Mouse (Mus musculus) embryo, embryonic 10 days (tissue): ENCODE measurements at regions not wholly inside any gene's neighbourhood (a gene's known extent, or its start where the extent isn't known, plus 50 kb on each side); places are given as distances from the start of the nearest gene placed in this dataset.
A peak's percentile ranks its signal among the peaks of the same experiment; 100 is the strongest.

Experiments used
- DNase-seq: peaks from one replicate; pipeline ENCODE4 v3.0.0-alpha.2; 2015; ENCODE audit warnings: low spot score

DNA sequence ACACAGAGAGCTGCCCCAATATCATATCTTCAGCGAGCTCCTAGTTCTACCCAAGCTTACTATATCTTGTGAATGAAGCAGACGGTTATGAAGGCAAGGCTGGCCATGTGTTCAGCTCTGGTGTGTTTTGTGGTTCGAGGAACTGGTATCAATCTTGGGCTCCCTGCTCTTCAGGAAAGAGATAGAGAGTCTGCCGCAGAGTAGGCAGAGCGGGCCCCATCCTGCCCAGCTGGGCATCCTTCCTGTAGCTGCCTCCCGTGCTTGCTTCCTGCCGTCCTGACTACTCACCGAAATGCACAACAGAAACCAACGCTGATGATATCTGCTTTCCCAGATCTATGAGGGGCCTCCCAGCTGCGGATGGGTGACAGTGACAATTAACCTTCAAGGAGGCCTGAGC is 60.3 kb downstream of the Snrpe start:
- DNase-seq: no peak

GRCm38 (mm10) chr1:133548971-133549370 is 61.1 kb downstream of the Snrpe start:
- DNase-seq: no peak

- no peak for DNase-seq
These were observed 62.5 kb downstream of the Snrpe start for GRCm38 (mm10) chr1:133547541-133547940.

DNA sequence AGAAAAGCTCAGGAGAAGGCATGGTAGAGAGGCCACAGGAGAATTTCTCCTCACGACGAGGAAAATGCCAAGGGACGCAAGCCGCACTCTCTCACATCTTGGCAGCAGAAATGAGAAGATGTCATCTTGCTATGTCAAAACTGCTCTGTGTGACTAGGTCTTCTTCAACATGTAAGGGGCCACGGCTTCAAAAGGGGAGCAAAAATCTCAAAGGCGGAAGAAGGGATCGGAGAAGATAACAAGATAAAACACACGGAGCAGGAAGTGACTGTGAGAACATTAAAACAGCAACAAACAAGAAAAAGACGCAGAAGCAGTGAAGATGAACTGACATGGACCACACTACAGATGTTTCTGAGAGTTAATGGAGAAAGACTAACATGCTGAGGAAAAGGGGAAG is 65.1 kb downstream of the Snrpe start:
- DNase-seq: no peak

DNA sequence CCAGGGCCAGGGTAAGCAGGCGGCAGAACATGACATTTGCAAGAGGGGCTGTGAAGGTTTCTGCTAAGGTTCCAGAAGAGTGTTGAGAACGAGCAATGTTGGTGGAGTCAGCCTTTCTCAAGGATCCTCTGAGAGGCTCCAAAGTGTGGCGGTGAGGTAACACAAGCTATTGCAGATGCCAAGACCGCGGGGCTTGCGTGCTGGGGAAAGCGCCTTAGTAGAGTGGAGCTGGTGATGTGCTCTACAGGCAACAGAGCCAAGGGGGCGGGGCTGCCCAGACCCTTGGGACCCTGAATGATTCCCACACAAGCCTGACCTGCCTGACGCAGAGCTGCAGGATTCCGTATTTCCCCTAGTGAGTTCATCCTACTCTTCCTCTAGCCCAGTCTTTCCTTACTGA is 66.3 kb downstream of the Snrpe start:
- no peak for DNase-seq

DNA sequence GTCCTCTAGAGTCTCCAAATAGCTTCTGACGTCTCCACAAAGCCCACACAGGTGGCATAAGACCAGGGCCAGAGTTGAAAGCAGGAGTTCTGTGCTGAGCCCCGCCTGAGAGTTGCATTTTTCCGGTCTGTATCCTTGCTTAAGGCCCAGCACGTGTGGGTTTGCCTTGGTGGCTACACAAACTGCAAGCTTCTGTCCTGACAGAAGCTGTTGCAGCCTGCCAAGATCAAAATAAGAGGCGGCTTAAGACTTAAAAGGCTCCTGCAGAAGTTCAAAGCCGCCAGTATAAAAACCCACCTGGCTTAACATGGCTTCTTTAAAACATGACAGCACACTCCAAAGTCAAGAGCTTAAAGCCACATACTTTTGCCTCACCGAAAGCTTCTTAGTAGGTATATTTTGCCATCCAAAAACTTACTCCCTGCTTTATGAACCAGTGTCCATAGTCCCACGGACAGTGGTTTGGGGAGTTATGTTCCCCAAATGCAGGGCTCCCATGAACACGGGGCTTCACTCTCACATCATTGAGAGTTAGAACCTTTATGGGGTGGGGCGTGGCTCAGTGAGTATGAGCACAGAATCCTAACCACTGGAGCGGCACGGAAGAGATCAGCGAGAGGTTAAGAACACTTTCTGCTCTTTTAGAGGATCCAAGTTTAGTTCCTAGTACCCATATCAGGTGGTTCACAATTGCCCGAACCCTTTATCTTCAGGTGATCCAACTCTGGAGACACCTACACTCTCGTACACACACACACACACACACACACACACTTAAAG is 67.9 kb downstream of the Snrpe start:
- DNase-seq: no peak

DNA sequence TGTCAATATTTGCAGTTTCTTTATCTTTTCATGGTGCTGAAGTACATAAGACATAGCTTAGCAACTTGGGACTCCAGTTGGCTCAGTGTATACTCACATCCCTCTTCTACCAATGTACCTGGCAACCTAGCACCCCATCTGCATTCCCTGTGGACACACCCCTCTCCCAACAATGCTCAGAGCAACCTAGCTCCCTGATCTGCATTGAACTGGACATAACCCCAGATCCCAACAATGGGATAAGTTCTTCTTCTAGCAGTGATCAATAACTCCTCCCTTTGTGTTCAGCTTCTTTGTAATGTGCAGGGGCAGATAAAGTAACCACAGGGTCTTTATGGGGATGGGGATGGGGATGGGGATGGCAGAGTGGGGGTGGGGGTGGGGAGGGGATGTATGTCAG is 79.4 kb downstream of the Snrpe start:
- no peak for DNase-seq

GRCm38 (mm10) chr1:133529817-133530216 is 80.3 kb downstream of the Snrpe start:
- DNase-seq: no peak

DNA sequence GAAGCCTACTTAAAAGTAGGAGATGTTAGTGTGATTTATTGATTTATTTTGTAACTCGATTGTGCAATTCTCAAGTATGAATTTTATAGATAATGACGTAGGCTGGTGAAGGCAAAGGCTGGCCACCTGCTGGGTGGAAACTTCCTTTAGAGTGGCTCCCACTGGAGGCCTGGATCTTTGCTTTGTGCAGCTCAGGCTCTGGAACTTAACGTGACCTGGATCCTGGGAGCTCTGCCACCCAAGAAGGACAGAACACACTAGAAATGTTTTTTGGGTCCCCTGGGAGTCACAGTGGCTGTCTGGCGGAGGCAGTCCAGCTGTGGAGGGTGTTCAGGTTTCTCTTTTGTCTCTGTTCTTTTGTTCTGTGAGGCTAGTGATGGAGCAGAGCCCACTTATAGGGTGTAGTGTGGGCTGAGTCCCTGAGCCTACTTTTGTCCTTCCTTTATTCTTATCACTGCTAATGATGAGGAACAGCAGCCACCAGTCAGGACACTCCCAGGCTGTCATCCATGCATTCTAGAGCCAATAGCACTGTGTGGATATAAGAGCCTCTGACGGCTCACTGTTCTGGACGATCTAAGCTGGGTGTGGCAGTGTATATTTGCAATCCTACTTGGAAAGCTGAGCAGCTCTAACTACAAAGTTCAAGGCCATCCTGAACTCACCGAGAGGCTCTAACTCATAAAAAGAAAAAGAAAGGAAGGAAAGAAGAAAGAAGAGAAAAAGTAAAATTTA is 82.3 kb downstream of the Snrpe start:
- no peak for DNase-seq

GRCm38 (mm10) chr1:133522825-133523224 is 87.3 kb downstream of the Snrpe start:
- no peak for DNase-seq

DNA sequence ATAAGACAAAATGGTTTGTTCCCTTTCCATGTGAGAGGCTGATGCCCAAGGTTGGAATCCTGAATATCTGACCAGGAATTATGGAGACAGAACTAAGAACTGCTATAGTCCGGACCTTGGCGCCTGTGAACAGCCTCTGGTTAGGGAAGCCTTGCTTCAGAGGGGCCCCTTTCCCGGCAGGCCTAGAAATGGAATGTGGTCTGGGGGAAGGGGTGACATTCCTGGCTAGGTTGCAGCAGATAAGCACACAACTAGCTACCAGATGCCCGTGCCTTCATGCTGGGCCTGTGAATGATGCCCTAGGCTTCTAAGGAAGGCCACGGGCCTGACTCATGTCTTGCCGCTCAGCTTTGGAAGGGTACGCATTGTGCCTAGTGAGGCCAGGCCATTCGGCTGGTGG is 89.4 kb downstream of the Snrpe start:
- peak; percentile 17 for DNase-seq

- no peak for DNase-seq
These were observed 92.8 kb upstream of the Sox13 start for GRCm38 (mm10) chr1:133517020-133517419.

DNA sequence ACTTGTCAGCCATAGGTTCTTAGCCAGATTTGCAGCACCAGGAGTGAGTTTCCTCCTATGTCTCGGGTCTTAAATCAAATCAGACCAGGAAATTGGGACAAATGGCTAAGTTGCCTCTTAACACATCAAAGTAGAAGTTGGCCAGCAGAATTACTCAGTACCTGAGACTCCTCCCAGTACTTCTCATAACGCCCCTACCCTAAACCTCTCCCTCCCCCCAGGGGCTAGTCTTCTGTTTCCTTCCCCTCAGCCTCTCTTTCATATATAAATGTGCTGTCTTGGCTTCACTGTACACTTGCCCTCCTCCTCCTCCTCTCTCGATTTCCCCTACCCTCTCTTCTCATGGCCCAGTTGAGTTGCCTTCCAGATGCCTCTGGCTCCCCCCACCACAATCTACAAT is 79.9 kb upstream of the Sox13 start:
- no peak for DNase-seq

GRCm38 (mm10) chr1:133503336-133503735 is 79.2 kb upstream of the Sox13 start:
- DNase-seq: no peak

- DNase-seq: no peak
These were observed 76.8 kb upstream of the Sox13 start for GRCm38 (mm10) chr1:133501016-133501415.

DNA sequence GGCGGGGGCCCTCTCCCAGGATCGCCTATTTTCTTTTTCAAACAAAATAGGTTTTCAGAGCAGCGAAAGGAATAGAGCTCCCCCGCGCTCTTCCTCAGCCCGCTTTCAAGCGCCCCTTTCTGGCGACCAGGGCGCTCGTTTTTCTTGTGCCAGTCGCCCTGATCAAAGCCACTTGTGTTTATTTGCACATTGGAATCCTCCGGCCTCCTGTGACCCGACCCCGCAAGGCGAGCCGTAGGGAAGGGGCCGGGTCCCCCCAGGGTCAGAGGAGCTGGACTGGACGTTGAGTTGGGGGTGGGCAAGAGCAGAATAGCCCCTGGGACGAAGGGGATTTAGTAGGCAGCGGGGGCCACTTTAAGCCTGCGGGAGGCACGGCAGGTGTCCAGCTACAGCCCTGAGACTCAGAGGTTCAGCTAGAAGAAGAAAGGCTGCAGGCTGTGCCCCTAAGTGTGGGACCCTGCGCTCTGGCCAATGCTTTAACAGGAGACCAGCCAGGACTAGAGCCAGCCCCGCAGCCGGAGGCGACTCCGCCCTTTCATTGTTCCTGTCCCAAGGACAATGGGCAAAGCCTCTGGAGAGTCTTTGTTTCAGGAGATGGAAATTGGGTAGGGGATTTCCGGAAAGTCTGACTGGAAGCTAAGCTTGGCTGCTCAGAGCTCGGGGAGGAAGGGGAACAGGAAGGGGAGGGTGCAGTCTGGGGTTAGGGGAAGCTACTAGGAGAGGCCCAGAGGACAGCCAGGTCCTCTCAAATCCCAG is 69.0 kb upstream of the Sox13 start:
- DNase-seq: peak; percentile 87

GRCm38 (mm10) chr1:133492291-133492985 is 68.3 kb upstream of the Sox13 start:
- peak; percentile 82 for DNase-seq

- peak; percentile 29 for DNase-seq
These were observed 67.7 kb upstream of the Sox13 start for GRCm38 (mm10) chr1:133491857-133492290.

- no peak for DNase-seq
These were observed 63.2 kb upstream of the Sox13 start for GRCm38 (mm10) chr1:133487171-133487901.

DNA sequence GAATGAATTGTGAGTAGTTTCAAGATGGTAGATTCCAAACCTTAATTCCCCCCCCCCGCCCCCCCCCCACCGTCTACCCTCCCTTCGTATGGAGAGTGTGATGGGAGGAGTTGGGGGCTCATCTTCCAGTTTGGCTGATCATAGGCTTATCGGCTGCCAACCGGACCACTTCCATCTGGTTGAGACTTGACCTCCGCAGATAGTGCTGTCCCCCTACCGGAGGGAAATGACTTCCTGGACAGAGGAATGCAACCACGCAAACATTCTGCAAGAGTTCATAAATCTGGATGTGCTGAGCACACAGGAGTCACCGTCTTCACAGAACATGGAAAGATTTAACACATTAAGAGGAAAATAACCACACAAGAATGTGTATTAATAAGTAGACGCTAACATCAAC is 62.2 kb upstream of the Sox13 start:
- DNase-seq: peak; percentile 45

DNA sequence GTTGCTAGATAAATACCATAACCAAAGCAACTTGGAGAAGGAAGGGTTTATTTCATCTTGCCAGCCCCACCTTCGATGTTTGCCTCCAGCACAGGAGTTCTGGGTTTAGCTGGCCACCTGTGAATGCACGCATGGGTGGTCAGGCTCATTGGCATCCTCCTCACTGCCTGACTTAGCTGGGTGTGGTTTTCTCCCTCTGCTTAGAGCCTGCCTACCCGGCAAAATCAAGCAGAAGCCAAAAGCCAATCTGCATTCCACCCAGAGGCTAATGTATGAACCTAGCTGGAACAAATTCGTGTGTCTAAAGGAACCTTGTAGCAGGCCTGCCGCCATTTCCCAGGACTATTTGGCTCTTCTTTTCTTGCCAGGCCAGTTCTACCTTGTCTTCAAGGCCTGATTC is 58.7 kb upstream of the Sox13 start:
- DNase-seq: no peak

- DNase-seq: no peak
These were observed 50.4 kb upstream of the Sox13 start for GRCm38 (mm10) chr1:133474546-133474945.
